Comparison of ENCODE assay signal across 22 mouse cellular contexts in genomic region chr17:12090261-12090927, GRCm38 (mm10).
"Had no signal": no experiment of that assay in that cellular context is flagged by ENCODE, and none has a peak within 500 bp of the region (broad histone marks: within the 10 kb centered on the region; RNA-seq: fewer than 3 reads in every experiment).

No protein-coding gene starts in this region.

- H3K27me3 ChIP-seq: kidney, embryonic 15.5 days; limb, embryonic 13.5 days; lung, embryonic 15.5 days; megakaryocyte, embryonic 14.5 days; midbrain, embryonic 13.5 days had no signal

- H3K4me3 ChIP-seq: kidney, embryonic 15.5 days; left cerebral cortex, adult 2 months; limb, embryonic 10.5 days; limb, embryonic 13.5 days; liver, embryonic 12.5 days; liver, embryonic 15.5 days; lung, embryonic 15.5 days; megakaryocyte, embryonic 14.5 days; midbrain, embryonic 10.5 days; midbrain, embryonic 13.5 days had no signal

- H3K4me1 ChIP-seq: kidney, embryonic 15.5 days; limb, embryonic 10.5 days; limb, embryonic 13.5 days; liver, embryonic 12.5 days; liver, embryonic 15.5 days; lung, embryonic 15.5 days; megakaryocyte, embryonic 14.5 days had no signal

- H3K36me3 ChIP-seq: kidney, embryonic 15.5 days; limb, embryonic 10.5 days; limb, embryonic 13.5 days; liver, embryonic 12.5 days; liver, embryonic 15.5 days; lung, embryonic 15.5 days; midbrain, embryonic 10.5 days; midbrain, embryonic 13.5 days had no signal

- H3K27ac ChIP-seq: kidney, embryonic 15.5 days; left cerebral cortex, adult 2 months; limb, embryonic 10.5 days; limb, embryonic 13.5 days; liver, embryonic 12.5 days; liver, embryonic 15.5 days; lung, embryonic 15.5 days; midbrain, embryonic 10.5 days; midbrain, embryonic 13.5 days; stomach, postnatal 0 days had no signal

- H3K4me2 ChIP-seq: kidney, embryonic 15.5 days; limb, embryonic 13.5 days; liver, embryonic 12.5 days; liver, embryonic 15.5 days; lung, embryonic 15.5 days; midbrain, embryonic 13.5 days had no signal

- H3K9ac ChIP-seq: kidney, embryonic 15.5 days; limb, embryonic 13.5 days; liver, embryonic 12.5 days; liver, embryonic 15.5 days; lung, embryonic 15.5 days; midbrain, embryonic 13.5 days had no signal

- DNase-seq: kidney, adult 8-10 months; kidney, postnatal 10 days; kidney, postnatal 36 days; layer of hippocampus, postnatal 36 days; liver; lung, adult 18-20 months; lung, postnatal 10 days; lung, postnatal 36 days; thymus, adult 2 months; thymus, postnatal 14 days; thymus, postnatal 4 days had no signal

- ATAC-seq: liver, embryonic 12.5 days; midbrain, embryonic 13.5 days had no signal

- H3K9me3 ChIP-seq: kidney, embryonic 15.5 days; limb, embryonic 10.5 days; limb, embryonic 13.5 days; liver, embryonic 12.5 days; liver, embryonic 15.5 days; lung, embryonic 15.5 days; megakaryocyte, embryonic 14.5 days; midbrain, embryonic 10.5 days; midbrain, embryonic 13.5 days had no signal
